Mouse (Mus musculus) ovary, postnatal 10 days (tissue): ENCODE results near the gene Fam129a.

Source experiments
- DNase-seq: peaks from one replicate; pipeline ENCODE4 v3.0.0; 2022; ENCODE audit warnings: low spot score

The Fam129a gene

DNA sequence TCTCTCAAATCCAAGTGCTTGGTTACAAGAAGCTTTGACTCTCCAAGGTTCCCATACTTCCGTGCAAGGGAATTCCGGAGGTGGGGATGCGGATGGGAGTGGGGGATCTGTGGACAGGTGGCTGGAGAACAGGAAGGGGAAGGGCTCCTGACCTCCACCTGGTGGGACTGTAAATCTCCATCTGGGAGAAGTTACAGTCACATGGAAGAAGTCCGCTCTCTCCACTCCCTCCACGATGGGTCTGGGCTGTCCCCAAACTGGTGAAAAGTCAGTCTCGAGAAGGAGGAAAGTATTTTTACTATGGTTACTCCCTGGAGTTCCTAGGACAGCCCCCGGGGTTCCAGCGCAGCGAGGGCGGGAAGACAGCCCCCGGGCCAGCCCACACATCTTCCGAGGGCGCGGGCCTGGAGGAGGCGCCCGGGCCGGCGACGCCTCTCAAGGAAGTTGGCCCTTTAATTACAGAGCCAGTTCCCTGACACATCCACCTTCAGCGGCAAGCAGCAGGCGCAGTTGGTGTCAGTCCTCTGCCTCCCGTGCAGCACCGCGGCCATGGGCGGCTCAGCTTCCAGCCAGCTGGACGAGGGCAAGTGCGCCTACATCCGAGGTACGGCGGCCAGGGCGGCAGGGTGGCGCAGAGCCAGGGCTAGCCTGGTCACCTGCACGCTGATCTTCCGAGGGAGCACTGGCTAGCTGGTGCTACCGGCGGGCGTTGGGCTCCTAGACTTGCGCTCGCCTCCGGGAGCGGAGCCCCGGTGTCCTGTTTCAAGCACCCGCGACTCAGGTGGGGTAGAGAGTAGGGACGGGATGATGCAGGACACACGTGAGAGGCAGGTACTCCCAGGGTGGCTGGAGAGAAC is at the start of gene Fam129a:
Gene Fam129a (plus strand): TSS at position 206 of the 857 bp plus-strand sequence.
- peak; percentile 41 for DNase-seq

DNA sequence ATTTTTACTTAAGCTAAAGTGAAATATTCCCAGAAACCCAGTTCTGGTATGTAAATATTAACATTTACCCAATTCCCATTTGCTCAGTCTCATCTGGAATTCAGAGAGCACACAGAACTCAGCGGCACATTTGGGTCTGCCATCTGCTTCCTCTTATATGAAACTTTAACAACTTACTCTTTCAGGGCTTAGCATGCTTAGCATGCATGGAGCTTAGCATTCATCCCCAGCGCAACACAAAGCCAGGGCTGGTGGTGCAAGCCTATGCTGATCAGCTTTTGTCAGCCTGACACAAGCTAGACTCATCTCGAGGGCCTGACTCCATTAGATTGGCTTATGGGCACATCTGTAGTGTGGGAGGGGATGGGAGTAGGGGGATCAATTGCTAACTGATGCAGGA is 44.3 kb upstream of the Fam129a start:
- DNase-seq = no peak

DNA sequence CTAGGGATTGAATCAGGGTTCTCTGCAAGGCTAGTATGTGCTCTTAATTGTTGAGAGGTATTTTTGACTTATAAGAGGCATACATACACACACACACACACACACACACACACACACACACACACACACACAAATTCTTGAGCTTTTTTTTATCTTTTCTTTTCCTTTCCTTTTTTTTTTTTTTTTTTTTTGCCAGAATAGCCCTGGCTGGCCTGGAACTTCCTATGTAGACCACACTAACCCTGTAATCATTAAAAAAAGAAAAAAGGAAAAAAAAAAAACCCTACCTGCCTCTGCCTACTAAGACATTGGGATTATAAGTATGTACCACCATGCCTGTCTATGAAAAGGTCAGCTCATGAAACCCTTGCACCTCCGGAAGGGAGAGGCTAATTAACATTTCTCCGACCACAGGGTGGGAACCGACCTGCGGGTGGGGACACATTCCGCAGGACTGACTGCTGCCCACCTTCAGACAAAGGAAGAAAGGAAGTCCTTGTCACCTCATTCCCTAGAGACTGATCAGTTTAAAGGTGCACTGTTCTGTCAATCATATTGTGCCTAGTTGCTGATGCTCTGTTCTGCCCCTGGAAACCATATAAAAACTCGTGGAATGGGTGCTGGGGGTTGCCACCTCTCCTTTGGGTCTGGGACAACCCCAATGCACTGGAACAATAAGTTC is 27.0 kb upstream of the Fam129a start:
- DNase-seq = no peak

DNA sequence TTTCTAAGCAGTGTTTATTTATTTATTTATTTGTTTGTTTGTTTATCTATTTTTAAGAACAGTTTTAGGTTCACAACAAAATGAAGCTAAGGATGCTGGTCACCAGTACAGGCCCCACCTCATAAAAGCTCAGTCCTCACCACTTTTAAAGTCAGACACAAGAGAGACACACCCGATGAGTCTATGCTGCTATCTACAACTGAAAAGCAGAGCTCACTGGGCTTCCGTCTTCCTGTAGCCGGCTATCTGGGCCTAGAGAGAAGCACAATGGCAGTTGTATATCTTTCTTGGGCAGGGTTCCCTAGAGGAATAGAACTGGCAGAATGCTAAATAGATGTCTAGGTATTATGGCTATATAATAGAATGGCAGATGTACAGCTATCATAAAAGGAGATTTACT is 26.4 kb upstream of the Fam129a start:
- no peak for DNase-seq

DNA sequence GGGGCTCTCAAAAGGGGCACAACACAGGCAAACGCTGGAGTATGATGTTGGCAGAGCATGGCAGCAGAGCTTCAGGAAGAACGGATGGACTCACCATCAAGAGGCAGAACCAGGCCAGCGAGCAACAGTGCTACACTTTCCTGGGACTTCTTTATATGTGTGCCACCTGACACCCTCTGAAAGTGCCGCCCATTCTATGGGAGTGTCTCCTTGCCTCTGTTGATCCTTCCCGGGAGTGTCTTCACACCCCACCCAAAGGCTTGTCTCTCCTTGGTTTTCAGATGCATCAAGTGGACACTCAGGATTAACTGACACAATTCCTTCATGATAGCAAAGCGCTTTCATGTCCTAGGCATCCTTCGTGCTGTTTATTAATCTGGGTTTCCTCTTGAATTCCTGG is 25.4 kb upstream of the Fam129a start:
- DNase-seq = no peak

DNA sequence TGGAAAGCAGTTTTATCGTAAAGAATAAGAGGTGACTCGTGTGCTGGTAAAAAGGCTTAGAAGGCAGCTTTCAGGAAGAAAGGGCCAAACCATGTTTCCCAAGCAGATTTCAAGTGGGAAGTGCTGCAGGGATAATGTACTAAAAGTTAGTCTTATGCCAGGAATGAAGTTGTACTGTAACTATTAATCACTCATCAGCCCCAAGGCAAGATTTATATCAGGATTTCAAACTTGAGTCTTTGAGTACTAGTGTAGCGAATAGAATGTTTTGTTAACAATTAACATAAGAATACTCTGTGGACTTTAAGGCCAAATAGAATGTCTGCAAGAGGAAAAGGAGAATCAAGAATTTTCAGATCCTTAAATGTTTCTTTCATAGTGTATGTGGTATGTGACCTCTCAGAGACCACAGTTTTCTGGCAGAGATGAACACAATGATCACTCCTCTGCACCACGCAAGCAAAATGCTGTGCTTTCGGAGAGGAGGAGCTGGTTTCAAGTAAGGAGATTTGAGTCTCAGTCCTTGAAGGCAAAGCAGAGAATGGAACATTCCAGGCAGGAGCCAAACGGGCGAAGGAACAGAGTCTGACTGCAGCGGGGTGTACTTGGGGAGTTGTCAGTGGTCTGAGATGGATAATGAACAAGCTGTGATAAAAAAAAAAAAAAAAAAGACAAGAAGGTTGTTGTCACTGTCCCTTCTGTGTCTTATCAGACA is 21.9 kb upstream of the Fam129a start:
- DNase-seq = no peak

DNA sequence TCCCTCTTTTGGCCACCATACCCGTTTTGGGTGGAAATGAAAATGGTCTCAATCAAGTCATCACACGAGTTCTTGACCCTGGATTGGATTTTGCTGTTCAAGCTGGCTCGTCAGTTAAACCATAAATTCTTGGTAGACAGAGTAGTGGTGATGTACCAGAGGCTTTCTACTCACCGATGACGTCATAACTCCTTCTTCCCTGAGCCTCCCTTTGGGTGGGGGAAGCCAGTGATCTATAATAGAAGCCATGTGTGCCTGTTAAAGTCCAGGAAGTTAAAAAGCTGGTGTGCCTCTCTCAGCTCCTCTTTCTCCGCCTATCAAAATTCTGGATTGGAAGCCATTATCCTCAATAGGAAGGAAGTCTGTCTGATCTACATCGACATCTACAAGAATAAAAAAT is 21.2 kb upstream of the Fam129a start:
- DNase-seq = no peak

DNA sequence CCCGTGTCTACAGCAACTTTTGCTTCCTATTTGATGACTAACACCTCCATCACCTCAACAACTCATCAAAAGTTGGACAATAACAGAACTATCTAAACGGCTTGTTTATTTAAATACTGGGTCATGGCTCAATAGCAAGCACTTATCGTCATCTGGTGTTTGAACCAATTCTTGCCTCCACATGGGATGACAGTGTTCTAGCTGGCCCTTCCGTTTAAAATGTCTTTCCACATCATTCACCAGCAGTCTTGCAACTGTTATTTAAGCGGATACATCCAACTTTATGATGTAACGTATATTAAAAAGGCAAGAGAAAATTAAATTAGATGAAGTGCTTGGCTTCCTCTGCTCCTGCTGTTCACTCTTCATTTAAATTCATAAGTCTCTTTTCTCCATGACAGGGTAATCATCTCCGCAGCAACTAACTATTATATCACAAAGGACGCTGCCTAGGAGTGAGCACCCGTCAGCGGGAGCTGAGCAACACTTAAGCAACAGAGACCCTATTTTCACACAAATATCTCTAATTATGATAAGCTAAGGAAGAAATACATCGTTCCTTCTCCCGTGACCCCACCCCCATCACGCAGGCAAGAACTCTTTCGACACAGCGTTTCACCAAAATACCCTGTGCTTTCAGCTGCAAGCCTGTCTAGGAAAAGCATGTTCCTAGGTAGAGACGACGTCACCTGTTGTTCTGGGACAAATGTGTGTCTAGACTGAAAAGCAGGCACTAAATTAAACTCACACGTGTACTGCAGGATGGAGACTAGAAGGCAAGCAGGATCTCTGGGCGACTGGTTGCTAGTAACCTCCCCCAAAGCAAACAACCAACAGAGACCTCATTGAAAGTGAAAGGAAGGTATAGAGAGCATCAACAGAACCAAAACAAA is 20.2 kb upstream of the Fam129a start:
- DNase-seq = no peak

DNA sequence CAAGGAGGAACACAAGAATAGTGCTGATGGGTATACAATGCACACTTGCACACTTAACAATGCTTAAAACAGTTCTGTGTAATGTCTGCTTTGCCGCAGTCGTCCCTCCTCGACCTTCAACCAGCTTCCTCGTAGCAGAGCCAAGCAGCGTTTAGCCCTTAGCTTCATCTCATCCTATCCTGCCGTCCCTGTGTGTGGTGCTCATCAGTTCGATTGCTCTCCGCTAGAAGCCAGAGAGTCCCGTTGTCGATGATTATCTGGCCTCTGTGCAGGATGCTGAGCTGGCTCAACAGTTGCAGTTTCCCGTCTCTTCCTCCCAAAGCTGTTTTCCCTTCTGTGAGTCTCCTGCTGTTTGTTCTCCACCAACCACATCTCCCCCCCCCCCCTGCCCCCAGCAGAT is 10.4 kb upstream of the Fam129a start:
- DNase-seq = no peak

DNA sequence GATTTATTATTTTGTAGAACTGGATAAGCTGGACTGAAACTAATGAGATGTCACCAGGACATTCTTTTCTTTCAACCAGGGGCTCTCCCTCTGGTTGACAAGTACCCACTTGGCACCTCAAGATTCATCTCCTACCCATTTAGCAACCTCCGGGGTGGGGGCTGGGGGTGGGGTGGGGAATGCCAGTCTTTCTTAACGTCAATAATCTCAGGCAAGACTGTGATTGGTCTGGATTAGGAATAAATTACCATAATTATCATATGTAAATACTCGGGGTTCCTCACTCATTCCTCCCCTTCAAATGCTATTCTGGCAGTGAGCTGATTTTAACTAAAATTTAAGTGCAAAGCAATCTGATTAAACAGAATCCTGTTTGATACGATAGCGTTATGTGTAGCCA is 7.6 kb upstream of the Fam129a start:
- no peak for DNase-seq

DNA sequence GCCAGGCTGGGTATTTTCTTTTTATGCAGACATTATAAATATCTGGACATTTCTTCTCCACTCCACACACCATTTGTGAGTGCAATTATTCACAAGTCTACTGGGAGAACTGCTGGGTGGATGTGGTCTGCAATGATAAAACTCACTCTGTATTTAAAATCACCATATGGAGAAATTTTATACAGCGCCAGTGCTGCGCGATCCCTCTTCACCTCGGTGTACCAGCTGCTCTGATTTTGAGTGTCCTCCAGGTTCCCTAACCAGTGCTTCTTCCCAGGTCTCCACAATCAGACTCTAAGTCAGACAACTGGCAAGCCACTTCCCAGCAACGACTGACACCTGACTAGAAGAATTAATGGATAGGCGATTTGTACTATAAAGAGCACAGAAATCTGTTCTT is 7.1 kb upstream of the Fam129a start:
- no peak for DNase-seq

DNA sequence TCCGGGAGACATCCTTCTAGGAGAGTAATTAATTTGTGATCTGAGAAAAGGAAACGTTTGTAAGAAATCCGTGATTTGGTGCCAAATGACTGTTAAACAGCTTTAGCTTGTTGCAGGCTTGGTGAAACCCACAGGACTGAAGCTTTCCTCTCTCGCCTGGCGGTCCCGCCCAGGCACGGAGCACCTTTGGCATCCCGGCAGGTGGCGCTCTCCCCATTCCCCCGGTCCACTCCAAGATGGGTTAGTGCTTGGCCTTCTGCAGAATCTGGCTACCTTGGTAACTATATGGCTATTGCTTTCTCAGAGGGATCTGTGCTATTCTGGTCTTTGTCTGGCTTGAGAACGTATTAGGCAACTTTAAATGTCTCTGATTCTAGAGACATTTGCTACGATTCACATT is 6.6 kb upstream of the Fam129a start:
- DNase-seq = peak; percentile 55

DNA sequence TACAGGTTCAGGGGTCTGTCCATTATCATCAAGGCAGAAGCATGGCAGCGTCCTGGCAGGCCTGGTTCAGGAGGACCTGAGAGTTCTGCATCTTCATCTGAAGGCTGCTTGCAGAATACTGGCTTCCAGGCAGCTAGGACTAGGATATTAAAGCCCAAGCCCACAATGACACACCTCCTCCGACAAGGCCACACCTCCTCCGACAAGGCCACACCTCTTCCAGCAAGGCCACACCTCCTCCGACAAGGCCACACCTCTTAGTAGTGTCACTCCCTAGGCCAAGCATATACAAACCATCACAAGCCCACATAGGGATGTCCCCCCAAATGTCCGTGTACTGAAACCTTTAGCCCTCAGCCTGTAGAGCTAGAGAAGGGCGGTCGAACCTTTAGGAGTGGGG is 2.3 kb upstream of the Fam129a start:
- DNase-seq = no peak

DNA sequence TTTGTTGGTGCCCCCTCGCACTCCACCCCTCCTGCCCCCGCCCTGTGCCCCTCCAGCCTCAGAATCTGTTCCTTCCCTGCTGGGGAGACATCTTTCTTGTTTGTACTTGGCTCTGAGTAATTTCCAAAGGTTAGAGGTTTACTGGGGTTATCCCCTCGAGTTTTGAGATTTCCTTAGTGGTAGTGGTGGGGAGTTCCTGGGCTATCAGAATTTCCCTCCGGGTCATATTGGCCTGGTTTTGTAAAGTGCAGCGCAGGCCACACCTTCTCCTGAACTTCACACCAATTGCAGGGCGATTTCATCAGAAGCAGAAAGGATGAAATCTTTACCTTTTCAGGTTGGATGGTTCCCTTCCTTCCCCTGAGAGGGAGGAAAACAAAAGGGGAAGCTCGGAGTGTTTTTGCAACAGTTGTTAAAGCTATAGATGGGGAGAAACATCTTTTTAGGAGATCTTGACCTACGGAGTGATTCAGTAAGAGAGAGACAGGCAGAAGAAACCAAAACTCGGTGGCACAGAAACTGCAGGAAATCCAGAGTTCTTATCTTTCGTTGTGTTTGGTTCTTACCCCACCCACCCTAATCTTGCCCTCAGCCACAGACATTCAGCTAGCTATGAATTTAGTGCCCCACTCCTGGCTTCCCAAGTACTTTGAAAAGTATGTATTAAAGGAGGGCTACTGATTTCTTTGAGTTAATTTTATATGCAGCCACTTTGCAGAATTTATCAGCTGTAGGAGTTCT is 1.0 kb downstream of the Fam129a start:
- DNase-seq = no peak

DNA sequence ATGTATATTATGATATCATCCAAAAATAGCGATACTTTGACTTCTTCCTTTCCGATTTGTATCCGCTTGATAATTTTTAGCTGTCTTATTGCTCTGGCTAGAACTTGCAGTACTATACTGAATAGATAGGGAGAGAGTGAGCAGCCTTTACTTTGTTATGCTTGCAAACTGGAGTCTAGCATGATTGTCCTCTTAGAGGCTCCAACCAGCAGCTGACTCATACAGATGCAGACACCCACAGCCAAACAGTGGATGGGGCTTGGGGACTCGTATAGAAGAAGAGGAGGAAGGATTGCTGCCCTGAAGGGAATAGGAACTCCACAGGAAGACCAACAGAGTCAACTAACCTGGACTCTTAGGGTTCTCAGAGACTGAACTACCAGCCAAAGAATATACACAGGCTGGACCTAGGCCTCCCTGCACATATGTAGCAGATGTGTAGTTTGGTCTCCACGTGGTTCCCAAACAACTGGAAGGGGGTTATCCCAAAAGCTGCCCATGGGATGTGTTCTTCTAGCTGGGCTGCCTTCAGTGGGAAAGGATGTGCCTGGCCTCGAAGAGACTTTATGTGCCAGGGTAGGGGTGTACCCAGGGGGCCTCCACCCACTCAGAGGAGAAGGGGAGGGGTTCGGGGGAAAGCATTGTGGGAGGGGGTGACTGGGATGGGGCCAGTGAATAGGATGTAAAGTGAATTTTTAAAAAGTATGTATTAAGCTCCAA is 1.8 kb downstream of the Fam129a start:
- DNase-seq = no peak

DNA sequence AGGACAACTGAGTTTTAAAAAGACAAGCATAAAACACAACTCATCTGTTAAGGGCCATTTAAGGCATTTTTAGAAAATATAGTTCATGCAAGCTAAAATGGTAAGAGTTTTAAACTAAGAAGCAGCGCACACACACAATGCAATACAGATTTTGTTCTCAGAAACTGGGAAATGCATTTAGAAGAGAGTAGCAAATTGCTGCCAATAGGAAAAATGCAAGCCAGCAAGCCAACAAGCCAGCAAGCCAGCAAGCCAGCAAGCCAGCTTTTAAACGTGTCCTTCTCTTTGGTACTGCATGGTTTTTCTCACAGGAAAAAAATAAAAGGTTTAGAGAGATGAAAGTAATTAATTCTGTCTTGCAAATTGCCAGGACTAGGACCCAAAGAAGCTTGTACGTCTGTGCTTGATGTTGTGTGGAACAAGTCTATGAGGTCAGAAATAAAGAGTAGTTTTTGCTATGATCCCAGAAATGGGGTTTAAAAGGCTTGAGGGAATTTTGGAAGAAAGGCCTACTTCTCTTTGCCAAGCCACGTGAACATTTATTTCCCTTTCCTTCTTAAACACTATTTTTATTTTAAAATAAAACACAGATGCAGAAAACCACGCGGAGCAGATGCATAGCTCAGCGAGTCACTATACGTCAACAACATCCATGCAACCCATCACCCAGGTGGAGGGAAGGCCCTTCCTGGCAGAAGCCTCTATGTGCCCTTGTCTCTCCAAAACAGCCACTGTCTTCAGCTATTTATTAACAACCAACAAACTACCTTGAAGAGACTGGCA is 9.4 kb downstream of the Fam129a start:
- DNase-seq = no peak

DNA sequence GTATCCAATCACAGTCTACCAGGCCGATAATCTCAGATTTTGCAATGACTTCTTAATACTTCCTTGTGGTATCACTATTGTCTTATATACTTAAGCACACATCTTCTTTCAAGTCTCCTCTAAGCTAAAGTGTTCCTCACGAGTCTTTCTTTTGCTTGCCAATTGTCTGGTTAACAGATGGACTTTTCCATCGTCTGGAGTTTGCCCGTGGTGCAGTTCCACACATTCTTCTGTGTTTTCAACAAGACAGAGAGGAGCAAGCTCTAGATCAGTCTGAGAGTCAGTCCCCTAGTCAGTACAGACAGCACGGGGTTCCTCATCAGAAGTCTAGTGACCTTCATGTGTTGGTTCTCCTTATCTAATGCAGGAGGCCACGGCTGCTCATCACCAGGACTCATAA is 10.5 kb downstream of the Fam129a start:
- no peak for DNase-seq

DNA sequence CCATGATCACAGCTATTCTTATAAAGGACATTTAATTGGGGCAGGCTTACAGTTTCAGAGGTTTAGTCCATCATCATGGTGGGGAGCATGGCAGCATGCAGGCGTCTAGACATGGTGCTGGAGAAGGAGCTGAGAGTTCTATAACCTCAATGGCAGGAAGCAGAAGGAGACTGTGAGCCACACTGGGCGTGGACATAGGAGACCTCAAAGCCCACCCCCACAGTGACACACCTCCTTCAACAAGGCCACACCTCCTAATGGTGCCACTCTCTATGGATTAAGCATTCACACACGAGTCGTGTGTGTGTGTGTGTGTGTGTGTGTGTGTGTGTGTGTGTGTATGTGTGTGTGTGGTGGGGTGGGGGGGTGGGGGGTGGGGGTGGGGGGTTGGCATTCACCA is 11.0 kb downstream of the Fam129a start:
- DNase-seq = no peak

DNA sequence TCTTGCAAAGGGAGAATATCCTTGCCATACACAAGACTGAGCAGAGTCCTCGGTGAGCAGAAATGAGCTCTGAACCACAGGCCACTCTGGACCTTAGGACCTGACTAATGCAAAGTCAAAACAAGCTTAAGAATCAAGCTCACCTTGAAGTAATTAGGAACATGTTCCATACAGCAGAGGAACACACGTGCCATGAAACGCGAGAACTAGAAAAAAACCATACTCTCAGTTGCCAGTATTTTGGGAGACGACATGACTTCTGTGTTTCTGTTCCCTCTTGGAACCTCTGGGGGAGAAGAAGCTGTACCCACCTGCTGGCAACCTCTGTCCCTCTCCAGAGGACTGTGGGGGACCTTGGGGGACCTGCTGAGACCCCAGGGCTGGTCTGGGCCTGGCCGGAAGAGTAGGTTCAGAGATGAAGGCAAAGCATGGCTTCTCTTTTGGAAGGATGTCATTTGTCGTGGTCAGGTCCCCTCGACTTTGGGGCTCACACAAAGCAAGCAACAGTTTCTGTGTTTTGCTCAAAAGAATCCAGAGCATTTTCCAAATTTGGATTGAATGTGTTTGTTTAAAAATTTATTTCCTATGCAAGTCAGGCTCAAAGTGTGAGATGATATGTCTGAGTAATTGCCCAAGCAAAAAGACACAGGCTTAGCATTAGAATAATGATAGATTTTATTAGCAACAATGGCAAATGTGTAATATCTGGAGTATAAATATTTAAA is 12.6 kb downstream of the Fam129a start:
- DNase-seq = no peak
